Comparison of ENCODE assay signal across 22 mouse cellular contexts in the genomic region with DNA sequence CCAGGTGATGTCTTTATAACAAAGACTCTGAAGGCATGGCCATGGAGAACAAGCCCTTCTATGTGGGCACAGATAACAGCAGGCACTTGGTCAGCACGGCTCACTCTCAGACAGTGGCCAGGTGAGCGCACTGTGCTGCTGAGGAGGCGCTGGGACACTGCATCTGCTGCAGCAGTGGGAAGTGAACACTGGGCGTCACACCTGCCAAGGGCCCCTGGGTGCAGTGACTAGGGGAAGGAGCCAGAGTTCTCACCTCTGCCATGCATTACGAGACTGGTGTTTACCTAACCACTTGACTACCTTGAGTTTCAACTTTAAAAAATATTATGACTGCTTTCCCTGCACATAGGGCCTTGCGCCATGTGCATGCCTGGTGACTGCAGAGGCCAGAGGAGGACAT.
DNase-seq lines count a peak whose midpoint lies in the region; ATAC-seq lines count a peak whose summit lies in the region.
"Had no signal": no experiment of that assay in that cellular context is flagged by ENCODE, and none has a peak within 500 bp of the region (broad histone marks: within the 10 kb centered on the region; RNA-seq: fewer than 3 reads in every experiment).

No protein-coding gene starts in this region.

- intact Hi-C loops in heart, postnatal 25 days (cut with DNase I): no loop called here

- WGBS in heart, embryonic 10.5 days: 97% methylated on average over 6 of the region's 6 CpGs

- no peaks in the 10 kb centered on the region for H3K4me1 ChIP-seq in heart, embryonic 10.5 days
- H3K4me1 ChIP-seq in megakaryocyte, embryonic 14.5 days: peaks cover 3% of the 10 kb centered on the region; the same call in 1 of the 2 replicates

- H3K27me3 ChIP-seq in heart, embryonic 10.5 days (ENCODE audit: insufficient read depth, poor library complexity, severe bottlenecking): no peaks in the 10 kb centered on the region
- no peaks in the 10 kb centered on the region for H3K27me3 ChIP-seq in megakaryocyte, embryonic 14.5 days (replicated peaks)
- H3K27me3 ChIP-seq: embryonic facial prominence, embryonic 13.5 days; embryonic facial prominence, embryonic 15.5 days; forebrain, embryonic 12.5 days had no signal

- no peak overlapping the region for H3K4me3 ChIP-seq in heart, embryonic 10.5 days
- peak overlapping the region; percentile 59 for H3K4me3 ChIP-seq in megakaryocyte, embryonic 14.5 days (replicated peaks)
- H3K4me3 ChIP-seq: embryonic facial prominence, embryonic 13.5 days; embryonic facial prominence, embryonic 15.5 days; erythroblast, embryonic 14.5 days; forebrain, embryonic 10.5 days; forebrain, embryonic 12.5 days had no signal

- peak; percentile 69 for DNase-seq in heart, embryonic 10.5 days (ENCODE audit: low spot score)
- no peak for DNase-seq in heart, postnatal 25 days (ENCODE audit: low spot score)
- DNase-seq in lung, postnatal 25 days (ENCODE audit: low spot score): peak; percentile 4
- DNase-seq in lung, postnatal 4 days: no peak
- DNase-seq: adrenal gland, adult 2 months; adrenal gland, postnatal 10 days; adrenal gland, postnatal 25 days; cerebellum, adult 11 months; cerebellum, adult 18-20 months; cerebellum, adult 8-10 months; cerebellum, adult 9-11 months; cerebellum, postnatal 14 days; cerebellum, postnatal 36 days; embryo, embryonic 11 days had no signal

- H3K9me3 ChIP-seq in heart, embryonic 10.5 days: no peaks in the 10 kb centered on the region
- H3K9me3 ChIP-seq in megakaryocyte, embryonic 14.5 days: peaks cover 5% of the 10 kb centered on the region
- H3K9me3 ChIP-seq: embryonic facial prominence, embryonic 15.5 days; forebrain, embryonic 12.5 days had no signal

- peaks cover 11% of the 10 kb centered on the region for H3K36me3 ChIP-seq in heart, embryonic 10.5 days
- H3K36me3 ChIP-seq in megakaryocyte, embryonic 14.5 days (replicated peaks; ENCODE audit: low read length): peaks cover 37% of the 10 kb centered on the region
- H3K36me3 ChIP-seq: embryonic facial prominence, embryonic 15.5 days; forebrain, embryonic 12.5 days had no signal

- ATAC-seq in megakaryocyte, adult 5-6 weeks (ENCODE audit: poor library complexity, severe bottlenecking): no peak
- ATAC-seq: forebrain, embryonic 14.5 days had no signal

- no peak overlapping the region for H3K27ac ChIP-seq in heart, embryonic 10.5 days
- H3K27ac ChIP-seq: embryonic facial prominence, embryonic 13.5 days; embryonic facial prominence, embryonic 15.5 days; forebrain, embryonic 10.5 days; forebrain, embryonic 12.5 days had no signal

Comparison
In these comparisons a context has a peak if more than half of its experiments do, and no peak if none do; other contexts are left out.
1. DNase-seq: peak in heart, embryonic 10.5 days (single experiment) and lung, postnatal 25 days (single experiment); none in heart, postnatal 25 days (single experiment) and lung, postnatal 4 days (0 of 2).